Mouse (Mus musculus) MEL (cell line): ENCODE measurements around the gene Cyp2c23.

ENCODE experiments used
- CHD1 ChIP-seq: IDR thresholded peaks from 2 replicates; pipeline ENCODE4 v1.6.1; 2012; ENCODE audit warnings: low read depth, mild to moderate bottlenecking, inconsistent platforms, low read length, improper control_type of control experiment
- CTCF ChIP-seq, 3 experiments: IDR thresholded peaks in 2 of 3; conservative IDR thresholded peaks in 1 of 3; 2 replicates each; pipeline ENCODE4 v1.5.1; 2011 to 2012; ENCODE audit warnings: low read length in 3 of 3, low read depth in 2 of 3, mild to moderate bottlenecking in 2 of 3, improper control_type of control experiment in 1 of 3, inconsistent platforms in 1 of 3, mixed read lengths in 1 of 3, moderate library complexity in 1 of 3; ENCODE audit not compliant: control insufficient read depth in 1 of 3, insufficient read depth in 1 of 3, poor library complexity in 1 of 3, severe bottlenecking in 1 of 3
- E2F4 ChIP-seq: IDR thresholded peaks from 2 replicates; pipeline ENCODE4 v1.6.1; 2011; ENCODE audit warnings: low read depth, low read length, improper control_type of control experiment, borderline replicate concordance
- GABPA ChIP-seq: IDR thresholded peaks from 2 replicates; pipeline ENCODE4 v1.6.1; 2012; ENCODE audit warnings: low read depth, mild to moderate bottlenecking, inconsistent platforms, low read length, improper control_type of control experiment, moderate library complexity
- GATA1 ChIP-seq: IDR thresholded peaks from 2 replicates; pipeline ENCODE4 v1.6.1; 2011; ENCODE audit warnings: low read depth, low read length, improper control_type of control experiment
- HCFC1 ChIP-seq: IDR thresholded peaks from 2 replicates; pipeline ENCODE4 v1.6.1; 2012; ENCODE audit warnings: low read depth, mild to moderate bottlenecking, inconsistent platforms, low read length, improper control_type of control experiment, moderate library complexity
- MAX ChIP-seq: IDR thresholded peaks from 2 replicates; pipeline ENCODE4 v1.6.1; 2011; ENCODE audit warnings: low read length, improper control_type of control experiment
- MAZ ChIP-seq: IDR thresholded peaks from 2 replicates; pipeline ENCODE4 v1.6.1; 2012; ENCODE audit warnings: low read depth, mild to moderate bottlenecking, inconsistent platforms, low read length, improper control_type of control experiment
- MXI1 ChIP-seq: IDR thresholded peaks from 2 replicates; pipeline ENCODE4 v1.6.1; 2011; ENCODE audit warnings: mild to moderate bottlenecking, low read depth, low read length, improper control_type of control experiment
- MYC ChIP-seq: IDR thresholded peaks from 2 replicates; pipeline ENCODE4 v1.6.1; 2011; ENCODE audit warnings: low read depth, mild to moderate bottlenecking, low read length, improper control_type of control experiment, moderate library complexity
- POLR2A ChIP-seq, 2 experiments: IDR thresholded peaks; 2 replicates each; pipeline ENCODE4 v1.6.1; 2011 to 2012; ENCODE audit warnings: low read length in 2 of 2, mild to moderate bottlenecking in 2 of 2, control low read depth in 1 of 2, improper control_type of control experiment in 1 of 2, low read depth in 1 of 2, moderate library complexity in 1 of 2; ENCODE audit not compliant: control insufficient read depth in 1 of 2, insufficient read depth in 1 of 2, poor library complexity in 1 of 2
- RAD21 ChIP-seq: IDR thresholded peaks from 2 replicates; pipeline ENCODE4 v1.6.1; 2011; ENCODE audit warnings: mild to moderate bottlenecking, low read depth, low read length, improper control_type of control experiment
- SIN3A ChIP-seq: IDR thresholded peaks from 2 replicates; pipeline ENCODE4 v1.6.1; 2012; ENCODE audit warnings: low read length, improper control_type of control experiment, inconsistent platforms
- ZMIZ1 ChIP-seq: IDR thresholded peaks from 2 replicates; pipeline ENCODE4 v1.6.1; 2012; ENCODE audit warnings: low read depth, mild to moderate bottlenecking, inconsistent platforms, low read length, improper control_type of control experiment, moderate library complexity

DNA sequence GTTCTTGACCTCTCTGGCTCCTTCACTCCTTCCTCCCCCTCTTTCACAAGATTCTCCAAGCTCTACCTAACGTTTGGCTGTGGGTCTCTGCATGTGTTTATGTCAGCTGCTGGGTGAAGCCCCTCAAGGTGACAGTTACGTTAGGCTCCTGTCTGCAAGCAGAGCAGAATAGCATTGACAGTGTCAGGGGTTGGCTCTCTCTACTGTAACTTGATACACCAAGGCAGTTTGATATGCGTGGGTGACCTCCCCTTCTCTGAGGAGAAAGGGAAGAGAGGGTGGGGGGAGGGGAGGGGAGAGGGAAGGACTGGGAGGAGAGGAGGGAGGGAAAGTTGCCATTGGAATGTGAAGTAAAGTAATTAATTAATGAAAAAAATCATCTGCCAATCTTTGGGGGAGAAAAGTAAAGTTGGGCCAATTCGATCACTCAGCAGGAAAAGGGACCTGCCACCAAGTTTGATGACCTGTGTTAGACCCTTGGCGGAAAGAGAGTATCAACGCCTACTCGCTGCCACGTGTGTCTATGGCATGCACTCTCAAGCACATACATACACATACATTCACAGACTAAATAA is 2.0 kb downstream of the Cyp2c23 start:
- TF ChIP-seq MYC (no peak), MAZ (no peak), HCFC1 (no peak), POLR2A (IDR thresholded peaks at IDR 0.05; ENCODE audit: control insufficient read depth in 1 of 2, insufficient read depth in 1 of 2, low read depth in 1 of 2, low read length in 2 of 2, poor library complexity in 1 of 2) (no peak), GATA1 (no peak), MAX (no peak), CTCF (IDR thresholded peaks at IDR 0.05 in 2 of 3, conservative IDR thresholded peaks at IDR 0.05 in 1 of 3; ENCODE audit: control insufficient read depth in 1 of 3, insufficient read depth in 1 of 3, low read depth in 2 of 3, low read length in 3 of 3, poor library complexity in 1 of 3, severe bottlenecking in 1 of 3) (no peak), CHD1 (no peak), E2F4 (no peak), RAD21 (no peak), ZMIZ1 (no peak), GABPA (no peak), MXI1 (no peak), SIN3A (no peak)
